Mouse (Mus musculus): Measurements from ENCODE around the gene Tns2. TPM values are rescaled to one million over a fixed set of nuclear protein-coding genes. Genes with fewer than 3 reads are reported as not detected.
"Not testable (repeated sequence)": the region's sequence is repeated elsewhere in the genome, so short reads cannot be mapped to it uniquely, and the experiment has no call there.

Tns2 gene
- total RNA-seq (2021) = 10 to 100 TPM; 64.5 to 84.6 TPM
- long read RNA-seq, experiment 1, partial matches to known transcripts = 8 of 11 reads
- long read RNA-seq, experiment 1, other reads (novel, unspliced or antisense) = 3 of 11 reads
- long read RNA-seq, experiment 2, full-length matches to known transcripts = 4 of 17 reads
- long read RNA-seq, experiment 2, partial matches to known transcripts = 8 of 17 reads
- long read RNA-seq, experiment 2, other reads (novel, unspliced or antisense) = 5 of 17 reads

- peak; percentile 91 for DNase-seq
These were observed at the start of gene Tns2 for GRCm38 (mm10) chr15:102100161-102100981. Tns2 (plus strand) TSS chr15:102100413.

GRCm38 (mm10) chr15:102051920-102052683 lies 48.1 kb upstream of the Tns2 start:
- DNase-seq = peak; percentile 72

GRCm38 (mm10) chr15:102056495-102057174 lies 43.6 kb upstream of the Tns2 start:
- DNase-seq = peak; percentile 66

GRCm38 (mm10) chr15:102065661-102066325 lies 34.4 kb upstream of the Tns2 start:
- peak; percentile 98 for DNase-seq

- no peak for DNase-seq
These were observed 29.4 kb upstream of the Tns2 start for GRCm38 (mm10) chr15:102070476-102071467.

GRCm38 (mm10) chr15:102072963-102073558 lies 27.2 kb upstream of the Tns2 start:
- DNase-seq = no peak

GRCm38 (mm10) chr15:102073559-102074069 lies 26.6 kb upstream of the Tns2 start, which contains the start of gene Eif4b:
Eif4b (plus strand) TSS chr15:102073773.
- peak; percentile 99 for DNase-seq

- peak; percentile 77 for DNase-seq
These were observed 26.0 kb upstream of the Tns2 start for GRCm38 (mm10) chr15:102074070-102074731.

GRCm38 (mm10) chr15:102074876-102075585 lies 25.2 kb upstream of the Tns2 start:
- DNase-seq = no peak

- DNase-seq = no peak
These were observed 23.0 kb upstream of the Tns2 start for GRCm38 (mm10) chr15:102077111-102077677.

GRCm38 (mm10) chr15:102079221-102079620 lies 21.0 kb upstream of the Tns2 start:
- DNase-seq = no peak

- not testable (repeated sequence) for DNase-seq
These were observed 20.3 kb upstream of the Tns2 start for GRCm38 (mm10) chr15:102079924-102080323.

GRCm38 (mm10) chr15:102080429-102080828 lies 19.8 kb upstream of the Tns2 start:
- no peak for DNase-seq

- DNase-seq = no peak
These were observed 18.1 kb upstream of the Tns2 start for GRCm38 (mm10) chr15:102082148-102082547.

- DNase-seq = no peak
These were observed 17.2 kb upstream of the Tns2 start for GRCm38 (mm10) chr15:102083028-102083427.

- no peak for DNase-seq
These were observed 10.2 kb upstream of the Tns2 start for GRCm38 (mm10) chr15:102089914-102090585.

- DNase-seq = peak; percentile 68
These were observed 9.0 kb upstream of the Tns2 start for GRCm38 (mm10) chr15:102091063-102091679.
